Mouse (Mus musculus) lung, postnatal 14 days (tissue): Measurements from ENCODE around the gene Efcab7.

ENCODE experiments used
- DNase-seq: peaks from one replicate; pipeline ENCODE4 v3.0.0; 2021

The Efcab7 gene

GRCm38 (mm10) chr4:99829094-99830073, at the start of gene Efcab7:
Efcab7 (plus strand) TSS chr4:99829198.
- DNase-seq = peak; percentile 79

- no peak for DNase-seq
These were observed 36.6 kb upstream of the Efcab7 start for GRCm38 (mm10) chr4:99792365-99792764.

- DNase-seq = no peak
These were observed 12.1 kb upstream of the Efcab7 start for GRCm38 (mm10) chr4:99816697-99817460.

GRCm38 (mm10) chr4:99828337-99828736, 661 bp upstream of the Efcab7 start:
- no peak for DNase-seq

GRCm38 (mm10) chr4:99828739-99829093, 282 bp upstream of the Efcab7 start:
- no peak for DNase-seq

GRCm38 (mm10) chr4:99881882-99882281, 52.9 kb downstream of the Efcab7 start:
- DNase-seq = peak; percentile 25

- DNase-seq = no peak
These were observed 53.4 kb downstream of the Efcab7 start for GRCm38 (mm10) chr4:99882405-99882804.

GRCm38 (mm10) chr4:99913894-99914451, 85.0 kb downstream of the Efcab7 start:
- DNase-seq = peak; percentile 21

- DNase-seq = no peak
These were observed 97.4 kb downstream of the Efcab7 start for GRCm38 (mm10) chr4:99926380-99926779.

- no peak for DNase-seq
These were observed 99.5 kb downstream of the Efcab7 start for GRCm38 (mm10) chr4:99928521-99928920.

- peak; percentile 84 for DNase-seq
These were observed 100.2 kb downstream of the Efcab7 start, which contains the start of gene Pgm1 for GRCm38 (mm10) chr4:99929149-99929612. Pgm1 (plus strand) TSS chr4:99929414.

- peak; percentile 68 for DNase-seq
These were observed 100.9 kb downstream of the Efcab7 start, which contains the start of gene Itgb3bp for GRCm38 (mm10) chr4:99929613-99930517. Itgb3bp (minus strand) TSS chr4:99929813.

GRCm38 (mm10) chr4:99930518-99931239, 101.7 kb downstream of the Efcab7 start:
- peak; percentile 20 for DNase-seq

- no peak for DNase-seq
These were observed 102.2 kb downstream of the Efcab7 start for GRCm38 (mm10) chr4:99931240-99931580.

GRCm38 (mm10) chr4:99931807-99932206, 102.8 kb downstream of the Efcab7 start:
- no peak for DNase-seq

- DNase-seq = peak; percentile 44
These were observed 105.9 kb downstream of the Efcab7 start for GRCm38 (mm10) chr4:99934859-99935258.

- DNase-seq = no peak
These were observed 107.3 kb downstream of the Efcab7 start for GRCm38 (mm10) chr4:99936278-99936677.

GRCm38 (mm10) chr4:99939711-99940505, 110.9 kb downstream of the Efcab7 start:
- peak; percentile 13 for DNase-seq

GRCm38 (mm10) chr4:99941655-99942414, 112.8 kb downstream of the Efcab7 start:
- peak; percentile 48 for DNase-seq

- no peak for DNase-seq
These were observed 115.6 kb downstream of the Efcab7 start for GRCm38 (mm10) chr4:99944606-99945005.
